Mouse (Mus musculus) common myeloid progenitor, adult 5-6 weeks (primary cell): ENCODE data around the gene Cttn. TPM values are rescaled to one million over a fixed set of nuclear protein-coding genes. Genes with fewer than 3 reads are reported as not detected.

Source experiments
- ATAC-seq: replicated peaks from 2 replicates; pipeline ENCODE4 v1.8.0; 2016; ENCODE audit warnings: low read depth, mild to moderate bottlenecking, moderate TSS enrichment, inconsistent platforms; ENCODE audit not compliant: poor library complexity, severe bottlenecking
- total RNA-seq: library from RNA; stranded (forward); fragments of 200-1000, 187-1606 nt; gene quantifications from 2 replicates; pipeline ENCODE4 v1.2.3, GENCODE M21; 2017

Cttn gene
- total RNA-seq, 1 experiment from 2014 or later, result 46.7 TPM

GRCm38 (mm10) chr7:144449637-144450570 lies 20.9 kb downstream of the Cttn start:
- ATAC-seq, result no peak

GRCm38 (mm10) chr7:144448186-144448585 lies 22.6 kb downstream of the Cttn start:
- ATAC-seq, result peak; percentile 48

- ATAC-seq, result peak; percentile 77
Measured at GRCm38 (mm10) chr7:144447146-144447545, 23.7 kb downstream of the Cttn start.

- ATAC-seq, result peak; percentile 50
Measured at GRCm38 (mm10) chr7:144444788-144445187, 26.0 kb downstream of the Cttn start.

- no peak for ATAC-seq
Measured at GRCm38 (mm10) chr7:144441976-144442375, 28.8 kb downstream of the Cttn start.

GRCm38 (mm10) chr7:144441466-144441865 lies 29.3 kb downstream of the Cttn start:
- ATAC-seq, result no peak

- ATAC-seq, result no peak
Measured at GRCm38 (mm10) chr7:144438811-144439210, 32.0 kb downstream of the Cttn start.

- no peak for ATAC-seq
Measured at GRCm38 (mm10) chr7:144432920-144433319, 37.9 kb downstream of the Cttn start.

- peak; percentile 40 for ATAC-seq
Measured at GRCm38 (mm10) chr7:144427460-144427859, 43.3 kb downstream of the Cttn start.

GRCm38 (mm10) chr7:144426594-144426993 lies 44.2 kb downstream of the Cttn start:
- ATAC-seq, result no peak

- ATAC-seq, result peak; percentile 71
Measured at GRCm38 (mm10) chr7:144425953-144426352, 44.9 kb downstream of the Cttn start.

GRCm38 (mm10) chr7:144421478-144421877 lies 49.3 kb downstream of the Cttn start:
- no peak for ATAC-seq

GRCm38 (mm10) chr7:144420552-144420951 lies 50.3 kb downstream of the Cttn start:
- peak; percentile 60 for ATAC-seq

GRCm38 (mm10) chr7:144417644-144418343 lies 53.0 kb downstream of the Cttn start:
- peak; percentile 28; the same call in 1 of the 2 replicates for ATAC-seq

GRCm38 (mm10) chr7:144417234-144417633 lies 53.6 kb downstream of the Cttn start:
- no peak for ATAC-seq

- peak; percentile 52 for ATAC-seq
Measured at GRCm38 (mm10) chr7:144415795-144416194, 55.0 kb downstream of the Cttn start.

- ATAC-seq, result no peak
Measured at GRCm38 (mm10) chr7:144414632-144415031, 56.2 kb downstream of the Cttn start.

GRCm38 (mm10) chr7:144411967-144412906 lies 58.6 kb downstream of the Cttn start:
- no peak for ATAC-seq

GRCm38 (mm10) chr7:144409682-144410081 lies 61.1 kb downstream of the Cttn start:
- ATAC-seq, result no peak

- no peak for ATAC-seq
Measured at GRCm38 (mm10) chr7:144408464-144409000, 62.3 kb downstream of the Cttn start.
